Mouse (Mus musculus): ENCODE results near the gene Tmc1.

The Tmc1 gene

GRCm38 (mm10) chr19:20799460-20799859 lies 154.5 kb downstream of the Tmc1 start:
- intact Hi-C loops (cut with DNase I) = loop anchor here (5.0 kb wide), 1 partner anchor 763 kb away; no protein-coding TSS in a partner anchor

GRCm38 (mm10) chr19:20797558-20798101 lies 156.4 kb downstream of the Tmc1 start:
- intact Hi-C loops (cut with DNase I) = loop anchor here (5.0 kb wide), 1 partner anchor 765 kb away; no protein-coding TSS in a partner anchor

GRCm38 (mm10) chr19:20796001-20796400 lies 158.0 kb downstream of the Tmc1 start:
- intact Hi-C loops (cut with DNase I) = loop anchor here (5.0 kb wide), 1 partner anchor 766 kb away; no protein-coding TSS in a partner anchor

- intact Hi-C loops (cut with DNase I) = loop anchor here (5.0 kb wide), 1 partner anchor 767 kb away; no protein-coding TSS in a partner anchor
These were observed 159.0 kb downstream of the Tmc1 start for GRCm38 (mm10) chr19:20794999-20795398.

GRCm38 (mm10) chr19:20792811-20793210 lies 161.2 kb downstream of the Tmc1 start:
- intact Hi-C loops (cut with DNase I) = no loop called here

- intact Hi-C loops (cut with DNase I) = no loop called here
These were observed 166.7 kb downstream of the Tmc1 start for GRCm38 (mm10) chr19:20787289-20787688.

- intact Hi-C loops (cut with DNase I) = no loop called here
These were observed 178.3 kb downstream of the Tmc1 start for GRCm38 (mm10) chr19:20775681-20776080.

- intact Hi-C loops (cut with DNase I) = no loop called here
These were observed 180.1 kb downstream of the Tmc1 start for GRCm38 (mm10) chr19:20773941-20774340.

GRCm38 (mm10) chr19:20764214-20764613 lies 189.8 kb downstream of the Tmc1 start:
- intact Hi-C loops (cut with DNase I) = loop anchor here (10.0 kb wide), 2 partner anchors 319 to 399 kb away; no protein-coding TSS in a partner anchor

GRCm38 (mm10) chr19:20761675-20762426 lies 192.2 kb downstream of the Tmc1 start:
- intact Hi-C loops (cut with DNase I) = loop anchor here (10.0 kb wide), 2 partner anchors 317 to 397 kb away; no protein-coding TSS in a partner anchor

GRCm38 (mm10) chr19:20761119-20761518 lies 192.9 kb downstream of the Tmc1 start:
- intact Hi-C loops (cut with DNase I) = loop anchor here (10.0 kb wide), 2 partner anchors 316 to 396 kb away; no protein-coding TSS in a partner anchor

GRCm38 (mm10) chr19:20744630-20745029 lies 209.4 kb downstream of the Tmc1 start:
- intact Hi-C loops (cut with DNase I) = no loop called here
